Mouse (Mus musculus) NIH3T3 (cell line): ENCODE data around the gene Rdh11.
"Not testable (repeated sequence)": the region's sequence is repeated elsewhere in the genome, so short reads cannot be mapped to it uniquely, and the experiment has no call there.

Experiments used
- DNase-seq: peaks from one replicate; pipeline ENCODE4 v3.0.0-alpha.2; 2012; ENCODE audit warnings: low read depth

Gene Rdh11

DNA sequence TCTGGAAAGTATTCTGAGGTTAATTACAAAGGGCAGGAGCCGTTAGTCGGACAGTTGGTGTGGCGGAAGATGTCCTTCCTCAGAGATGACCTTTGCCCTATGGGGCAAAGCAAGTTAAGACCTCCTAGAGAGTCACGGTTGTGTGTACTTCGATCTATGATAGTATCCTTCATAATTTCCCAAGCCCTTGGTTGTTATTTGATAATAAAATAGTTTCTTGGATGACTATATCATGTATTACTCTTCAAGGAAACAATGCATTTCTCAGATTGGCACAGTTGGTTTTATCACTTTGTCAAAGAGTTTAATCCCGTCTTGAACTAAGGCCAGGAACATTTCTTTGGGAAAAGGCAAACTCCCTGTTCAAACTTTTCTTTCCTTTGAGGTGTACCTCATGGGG lies at the start of gene Rdh11:
Gene Rdh11 (minus strand): TSS at position 101 of the 400 bp plus-strand sequence.
- no peak for DNase-seq

DNA sequence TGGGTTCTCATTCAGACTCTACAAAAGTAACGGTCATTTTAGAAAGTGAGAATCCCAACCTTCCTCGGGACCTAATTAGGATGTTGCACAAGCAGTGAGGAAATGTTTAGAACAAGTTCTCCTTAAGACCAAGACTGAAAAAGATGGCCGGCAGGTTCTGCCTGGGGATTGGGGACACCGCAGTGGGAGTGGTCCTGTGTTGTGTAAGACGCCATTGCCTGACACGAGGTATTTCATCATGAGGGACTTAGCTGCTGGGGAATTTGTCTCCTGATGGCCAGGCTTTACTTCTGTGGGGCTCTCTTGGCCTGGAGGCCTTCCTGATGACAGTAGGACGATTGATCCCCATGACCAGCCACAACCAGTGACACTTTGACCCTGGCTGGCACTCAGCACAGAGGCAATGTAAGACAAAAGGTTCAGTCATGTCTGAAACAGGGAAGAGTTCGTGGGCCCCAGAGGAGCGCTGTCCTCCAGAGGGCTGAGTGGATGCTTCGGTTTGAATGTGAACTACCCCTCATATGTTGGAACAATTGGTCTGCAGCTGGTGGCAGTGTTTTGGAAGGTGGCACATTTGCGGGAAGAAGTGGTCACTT lies 43.5 kb upstream of the Rdh11 start:
- DNase-seq, result no peak

DNA sequence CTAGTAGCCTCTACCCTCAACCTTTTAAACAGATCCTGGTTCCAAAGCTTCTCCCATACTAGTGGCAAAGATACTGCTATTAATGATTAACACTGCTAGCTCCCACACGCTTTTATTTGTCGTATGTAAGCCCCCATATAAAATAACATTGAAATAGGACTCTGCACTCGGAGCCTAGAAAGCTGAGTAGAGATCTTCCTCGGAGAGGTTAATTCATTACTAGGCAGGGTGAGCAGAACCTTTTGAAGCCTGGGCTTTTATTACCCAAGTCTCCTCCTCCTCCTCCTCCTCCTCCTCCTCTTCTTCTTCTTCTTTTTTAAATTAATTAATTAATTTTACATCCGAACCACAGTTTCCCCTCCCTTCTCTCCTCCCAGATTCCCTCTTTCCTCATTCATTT lies 25.4 kb upstream of the Rdh11 start:
- DNase-seq, result no peak

DNA sequence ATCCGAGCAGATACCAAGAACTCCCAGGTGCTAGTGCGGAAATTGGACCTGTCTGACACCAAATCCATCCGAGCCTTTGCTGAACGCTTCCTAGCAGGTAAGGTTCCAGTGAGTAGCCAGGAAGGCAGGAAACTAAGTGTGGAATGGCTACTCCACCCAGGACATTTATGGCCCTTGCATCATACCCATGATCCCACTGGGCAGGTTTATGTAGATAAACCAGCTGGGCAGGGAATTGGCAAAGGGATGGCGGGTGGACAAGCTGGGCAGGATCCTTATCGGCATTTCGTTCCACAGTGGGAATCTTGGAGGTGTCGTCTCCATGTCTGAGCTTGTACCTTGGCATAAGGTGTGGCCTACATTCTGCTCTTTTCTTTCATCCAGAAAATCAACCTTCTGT lies 19.4 kb upstream of the Rdh11 start:
- DNase-seq, result no peak

DNA sequence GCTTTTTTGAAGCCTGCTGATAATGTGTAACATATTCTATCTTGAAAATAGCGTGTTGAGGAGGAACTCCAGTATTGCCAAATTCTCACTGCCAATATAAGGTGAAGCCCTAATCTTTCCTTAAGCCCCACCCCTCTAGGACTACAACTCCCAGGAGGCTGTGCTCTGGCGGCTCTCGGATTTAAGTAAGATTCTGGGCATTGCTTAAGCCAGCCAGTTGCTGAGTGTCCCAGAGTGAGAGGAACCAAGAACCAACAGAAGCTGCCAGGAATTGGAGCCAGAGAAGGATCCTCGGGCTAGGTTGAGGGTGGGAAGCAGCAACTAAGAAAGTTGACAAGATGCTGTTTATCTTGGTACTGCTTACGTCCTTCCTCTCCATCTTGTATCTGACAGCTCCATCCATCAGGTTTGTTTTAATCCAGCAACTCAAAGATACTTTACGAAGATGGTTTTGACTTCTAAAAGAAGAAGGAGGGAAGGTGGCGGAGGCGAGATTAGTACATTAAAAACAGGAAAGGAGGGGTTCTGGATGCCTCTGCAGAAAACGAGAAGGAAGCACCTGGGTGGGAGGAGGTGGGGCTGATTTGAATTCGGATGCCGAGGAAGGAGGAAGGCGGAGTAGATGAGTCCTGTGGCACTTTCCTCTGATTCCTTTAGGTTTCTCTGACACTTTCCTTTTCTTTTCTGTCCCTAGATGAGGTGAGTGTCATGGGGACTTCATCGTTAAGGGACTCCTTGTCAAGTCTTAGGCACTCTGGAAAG lies 16.8 kb upstream of the Rdh11 start, which contains the start of gene Rdh12:
Gene Rdh12 (plus strand): TSS at position 212 of the 762 bp plus-strand sequence.
- peak; percentile 72 for DNase-seq

DNA sequence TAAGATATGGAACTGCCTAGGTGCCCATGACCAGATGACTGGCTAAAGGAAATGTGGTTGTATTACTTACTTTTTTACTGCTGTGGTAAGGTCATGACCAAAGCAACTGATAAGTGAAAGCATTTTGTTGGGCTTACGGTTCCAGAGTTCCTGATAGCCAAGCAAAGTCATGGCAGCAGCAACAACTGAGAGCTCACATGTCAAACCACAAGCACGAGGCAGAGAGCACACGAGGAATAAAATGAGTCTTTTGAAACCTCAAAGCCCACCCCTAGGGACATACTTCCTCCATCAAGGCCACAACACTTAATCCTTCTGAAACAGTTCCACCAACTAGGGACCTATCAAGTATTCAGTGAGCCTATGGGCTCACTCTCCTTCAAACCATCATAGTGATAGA lies 9.8 kb upstream of the Rdh11 start:
- DNase-seq, result no peak

DNA sequence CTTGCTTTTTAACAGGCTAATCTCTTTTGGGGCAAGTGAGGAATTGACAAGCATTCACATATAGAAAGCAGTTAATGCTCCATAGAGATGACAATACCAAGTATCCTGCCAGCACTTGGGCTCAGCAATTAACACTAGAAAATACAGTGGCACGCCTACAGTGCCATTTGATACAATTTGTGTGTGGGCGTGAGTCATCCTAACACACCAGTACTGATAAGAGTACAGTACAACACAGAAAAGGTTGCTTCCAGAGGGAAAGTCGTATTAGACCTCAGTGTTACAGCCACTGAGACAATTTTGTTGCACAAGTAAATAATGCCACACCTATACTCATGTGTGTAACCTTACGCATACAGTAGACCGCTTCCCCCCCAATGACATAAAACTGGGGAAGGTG lies 5.0 kb upstream of the Rdh11 start:
- no peak for DNase-seq

DNA sequence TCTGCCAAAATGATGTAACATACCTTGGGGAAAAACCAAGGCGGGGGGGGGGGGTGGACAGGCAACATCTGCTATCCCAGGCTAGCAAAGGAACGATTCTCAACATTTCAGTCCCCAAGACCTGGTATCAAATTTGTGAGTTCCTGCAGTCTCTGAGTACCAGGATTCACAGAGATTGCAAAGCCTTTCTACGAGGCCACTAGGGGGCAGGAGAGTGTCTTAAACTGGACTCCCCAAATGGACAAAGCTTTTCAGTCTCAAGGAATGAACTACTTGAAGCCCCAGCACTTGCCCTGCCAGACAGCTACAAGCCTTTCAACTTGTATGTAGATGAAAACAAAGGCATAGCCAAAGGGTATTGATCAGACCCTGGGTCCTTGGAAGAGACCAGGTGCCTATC lies 1.3 kb upstream of the Rdh11 start:
- DNase-seq, result peak; percentile 91

DNA sequence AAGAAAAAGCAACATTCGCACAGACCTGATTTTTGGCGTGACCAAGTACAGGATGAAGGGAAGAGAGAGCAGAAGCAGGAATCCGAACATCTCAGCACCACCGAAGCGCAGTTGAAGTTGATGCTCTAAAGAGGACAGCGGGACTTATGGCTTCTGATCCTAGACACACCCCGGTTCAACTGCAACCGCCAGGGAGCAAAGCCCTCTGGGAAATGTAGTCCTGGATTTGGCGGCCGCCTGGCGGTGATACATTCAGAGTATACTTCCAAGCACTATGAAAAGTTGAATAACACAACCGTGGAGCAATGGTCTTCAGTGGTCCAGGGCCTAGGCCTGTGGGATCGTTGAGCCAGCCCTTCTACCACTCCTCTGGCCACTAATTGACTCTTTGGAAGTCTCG lies 392 bp downstream of the Rdh11 start:
- peak; percentile 92 for DNase-seq

DNA sequence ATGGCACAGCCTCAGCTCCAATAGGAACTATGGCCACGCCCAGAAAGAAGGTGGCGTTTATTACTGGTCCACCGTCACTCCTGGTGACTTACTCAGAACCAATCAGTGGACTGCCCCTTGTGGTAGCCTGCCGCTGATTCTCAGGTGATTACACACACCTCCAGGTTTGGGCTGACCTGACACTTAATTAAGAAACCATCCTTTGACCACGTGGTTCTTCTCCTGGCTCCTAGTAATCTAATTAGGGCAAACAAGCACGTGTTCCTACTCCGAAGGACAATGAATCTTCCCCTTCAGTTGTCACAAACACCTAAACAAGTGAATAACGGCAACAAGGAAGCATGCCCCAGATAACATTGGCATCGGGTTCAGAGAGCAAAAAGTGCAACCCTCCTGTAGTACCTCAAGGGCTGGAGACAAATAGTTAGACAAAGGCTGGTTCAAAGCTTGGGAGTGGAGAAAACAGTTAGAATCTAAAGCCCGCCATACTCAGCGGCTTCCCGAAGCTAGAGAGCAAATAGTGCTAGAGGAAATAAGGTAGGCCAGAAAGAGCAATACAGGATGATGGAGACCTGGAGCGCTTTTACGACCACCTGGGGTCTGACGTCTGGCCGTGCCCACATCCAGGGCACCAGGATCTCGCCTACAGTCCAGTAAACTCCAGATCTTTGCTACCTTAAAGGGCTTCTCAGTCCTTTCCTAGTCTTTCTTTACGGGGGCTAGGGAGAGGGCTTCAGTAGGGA lies 991 bp downstream of the Rdh11 start:
- peak; percentile 83 for DNase-seq

DNA sequence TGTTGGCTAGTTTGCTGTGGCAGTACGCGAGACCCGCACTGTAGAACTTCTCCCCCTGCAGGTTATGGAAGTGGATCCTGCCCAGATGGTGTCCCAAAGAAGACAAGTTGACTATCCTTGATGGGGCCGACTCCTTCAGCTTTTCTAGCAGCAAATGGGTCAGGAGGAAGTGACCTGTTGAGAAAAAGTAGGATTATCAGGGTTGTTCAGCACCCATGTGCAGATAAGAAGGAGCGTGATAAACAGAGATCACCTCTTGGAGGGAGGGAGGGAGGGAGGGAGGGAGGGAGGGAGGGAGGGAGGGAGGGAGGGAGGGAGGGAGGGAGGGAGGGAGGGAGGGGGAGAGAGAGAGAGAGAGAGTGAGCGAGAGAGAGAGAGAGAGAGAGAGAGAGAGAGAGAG lies 6.9 kb downstream of the Rdh11 start:
- not testable (repeated sequence) for DNase-seq

DNA sequence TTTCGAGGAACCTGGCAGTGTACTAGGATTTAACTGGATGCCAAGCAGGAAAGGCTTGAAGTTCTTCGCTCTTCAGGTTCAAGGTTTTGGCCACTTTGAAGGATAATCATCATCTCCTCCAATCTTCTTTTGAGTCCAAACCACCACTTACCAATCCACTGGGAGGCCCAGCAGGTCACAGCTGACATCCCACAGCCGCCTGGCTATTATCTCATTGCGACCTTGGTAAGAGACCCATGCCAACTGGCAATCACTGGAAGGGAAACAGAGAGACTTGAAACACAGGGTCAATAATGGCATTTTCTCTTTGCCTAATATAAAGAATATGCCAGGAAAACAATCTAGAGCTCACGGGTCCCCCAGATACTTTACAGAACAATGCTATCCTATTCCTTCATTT lies 16.1 kb downstream of the Rdh11 start:
- no peak for DNase-seq

DNA sequence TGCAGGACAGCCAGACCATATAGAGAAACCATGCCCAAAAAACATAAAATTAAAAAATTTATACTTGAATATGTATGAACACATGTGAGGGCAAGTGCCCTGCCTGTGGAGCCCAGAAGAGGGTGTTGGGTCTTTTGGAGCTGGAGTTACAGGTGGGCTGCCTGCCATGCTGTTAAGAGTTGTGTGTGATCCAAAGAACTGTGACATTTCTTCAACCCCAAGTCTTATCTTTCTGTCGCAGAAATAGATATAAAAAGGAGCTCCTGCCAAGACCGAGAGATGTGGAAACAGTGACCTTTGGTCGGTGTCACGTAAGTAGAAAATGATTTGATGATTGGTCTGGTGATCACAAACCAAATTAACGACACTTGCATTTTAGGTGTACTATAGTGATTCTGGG lies 18.4 kb downstream of the Rdh11 start:
- no peak for DNase-seq

DNA sequence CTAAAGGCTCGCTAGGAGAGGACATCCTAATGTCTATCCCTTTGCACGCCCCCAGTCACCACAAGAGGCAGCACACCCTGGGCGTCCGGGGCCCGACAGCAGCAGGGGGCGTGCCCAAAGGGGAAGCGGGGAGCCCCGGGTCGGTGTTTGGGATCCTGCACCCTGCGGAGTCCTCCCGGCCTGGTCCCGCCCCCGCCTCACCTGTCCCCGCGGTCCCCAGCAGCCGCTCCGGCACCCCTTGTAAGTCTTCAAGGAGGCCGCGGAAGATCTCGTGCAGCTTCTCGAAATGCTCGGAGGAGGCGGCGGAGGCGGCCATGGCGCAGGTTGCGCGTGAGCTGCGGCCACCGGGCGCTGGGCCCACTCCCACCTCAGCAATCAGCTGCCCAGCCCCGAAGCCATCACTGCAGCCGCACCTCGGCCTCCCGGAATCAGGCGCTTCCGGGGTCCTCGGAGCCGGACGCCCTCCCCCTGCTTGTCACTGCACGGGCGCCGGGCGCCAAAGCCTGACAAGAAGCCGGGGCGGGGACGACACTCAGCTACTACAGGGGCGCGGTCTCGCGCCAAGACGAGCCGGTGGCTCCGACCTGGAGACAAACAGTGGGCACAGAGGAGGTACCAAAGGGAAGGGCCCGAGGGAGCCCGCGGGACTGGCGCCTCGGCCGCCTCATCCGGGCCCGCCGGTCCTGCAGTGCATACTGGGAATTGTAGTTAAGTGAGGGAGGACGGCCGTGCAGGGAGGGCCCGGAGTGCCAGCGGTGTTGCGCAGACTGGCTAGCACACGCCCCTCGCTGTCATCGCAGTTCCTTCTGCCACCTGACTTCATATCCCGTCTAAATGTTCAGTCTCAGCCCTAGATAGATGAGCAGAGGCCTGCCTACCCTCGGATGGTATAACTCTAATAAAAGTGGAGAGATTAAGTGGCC lies 19.8 kb downstream of the Rdh11 start, which contains the start of gene Vti1b:
Gene Vti1b (minus strand): TSS at position 649 of the 923 bp plus-strand sequence.
- peak; percentile 92 for DNase-seq

DNA sequence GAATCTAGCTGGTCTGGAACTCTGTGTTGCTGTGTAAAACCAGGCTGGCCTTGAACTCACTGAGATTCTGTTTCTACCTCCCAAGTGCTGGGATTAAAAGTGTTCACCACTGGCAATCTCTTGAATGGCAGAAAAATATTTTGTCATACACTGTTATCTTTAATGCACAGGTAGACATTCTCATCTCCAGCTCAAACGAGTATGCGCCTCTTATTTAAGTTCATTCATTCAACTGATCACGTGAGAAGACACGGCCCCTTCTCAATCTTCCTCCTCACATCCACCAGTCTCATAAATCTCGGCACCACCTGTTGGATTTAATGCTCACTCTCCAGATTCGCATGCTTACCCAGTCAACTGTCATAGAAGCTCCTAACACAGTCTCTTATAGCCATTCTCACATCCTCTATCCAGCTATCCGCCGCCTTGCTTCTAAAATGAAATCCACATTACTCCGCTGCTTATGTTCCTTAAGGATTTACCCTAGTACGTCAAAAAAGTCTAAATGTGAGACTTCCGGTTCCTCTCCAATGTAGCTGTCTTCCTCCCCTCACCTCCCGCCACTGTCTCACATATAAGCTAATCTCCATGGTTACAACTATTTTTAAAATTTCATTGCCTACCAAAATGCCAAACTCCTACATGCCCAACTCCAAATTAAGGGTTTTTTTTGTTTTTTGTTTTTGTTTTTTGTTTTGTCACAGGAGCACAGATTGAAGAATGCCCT lies 20.7 kb downstream of the Rdh11 start:
- DNase-seq, result no peak

DNA sequence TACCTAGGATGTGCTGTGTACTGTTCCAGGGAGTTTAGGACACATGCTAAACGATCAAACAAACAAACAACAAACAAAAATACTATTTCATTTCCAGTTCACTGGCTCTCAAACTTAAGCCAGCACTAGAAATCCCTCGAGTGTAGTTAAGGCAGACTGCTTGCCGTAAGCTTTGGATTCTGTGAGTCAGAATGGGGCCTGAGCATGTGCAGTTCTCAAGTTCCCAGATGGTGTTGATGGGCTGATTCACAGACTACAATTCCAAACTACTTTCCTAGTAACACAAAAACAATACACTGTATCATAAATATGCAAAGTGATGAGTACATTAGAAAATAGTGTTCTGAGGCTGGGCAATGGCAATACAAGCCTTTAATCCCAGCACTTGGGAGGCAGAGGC lies 21.7 kb downstream of the Rdh11 start:
- peak; percentile 82 for DNase-seq

DNA sequence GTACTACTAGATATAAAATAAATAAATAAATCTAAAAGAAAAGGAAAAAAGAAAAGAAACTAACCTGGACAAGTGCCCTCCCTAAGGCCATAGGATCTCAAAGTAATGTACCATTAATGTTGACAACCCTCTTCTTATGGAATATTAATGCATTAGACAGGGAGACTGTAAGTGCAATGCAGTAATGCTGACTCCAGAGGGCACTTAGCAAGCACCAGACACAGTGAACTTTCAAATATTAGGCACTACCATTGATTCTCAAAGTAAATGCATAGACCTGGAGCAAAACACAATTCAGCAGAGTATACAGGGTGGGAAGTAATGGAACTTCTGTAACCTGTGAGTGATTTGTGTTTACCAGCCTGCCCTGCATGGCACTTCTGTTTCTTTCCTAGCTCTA lies 22.9 kb downstream of the Rdh11 start:
- DNase-seq, result peak; percentile 16

DNA sequence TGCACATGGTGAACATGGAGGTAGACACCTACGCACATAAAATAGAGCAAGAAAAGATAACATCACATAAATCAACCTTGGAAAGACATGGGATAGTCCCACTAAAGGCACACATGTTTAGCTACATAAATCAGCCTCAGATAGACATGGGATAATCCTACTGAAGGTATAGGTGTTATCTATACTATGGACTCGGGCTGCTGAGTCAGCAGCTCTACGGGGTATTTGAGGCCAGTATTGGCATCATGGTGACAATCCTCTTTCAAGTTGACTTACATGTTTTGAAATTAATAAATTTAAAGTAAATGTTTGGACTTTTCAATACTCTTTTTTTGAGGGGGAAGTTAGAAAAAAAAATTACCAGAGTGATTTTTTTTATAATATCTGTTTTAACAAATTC lies 29.2 kb downstream of the Rdh11 start:
- no peak for DNase-seq

DNA sequence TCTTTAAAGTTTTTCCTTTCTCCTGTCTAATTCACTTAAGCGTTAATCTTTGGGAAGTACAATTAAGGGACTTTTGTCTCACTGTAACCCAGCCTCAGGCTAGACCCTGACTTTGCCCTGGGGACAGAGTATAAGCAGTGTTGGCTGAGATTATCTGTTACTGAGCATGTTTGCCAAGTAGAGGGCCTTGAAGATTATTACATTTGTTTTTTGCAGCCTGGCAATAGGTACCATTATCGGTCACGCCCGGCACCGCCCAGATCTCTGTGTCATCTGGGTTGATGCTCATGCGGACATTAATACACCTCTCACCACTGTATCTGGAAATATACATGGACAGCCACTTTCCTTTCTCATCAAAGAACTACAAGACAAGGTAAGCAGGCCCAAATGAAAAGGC lies 42.4 kb downstream of the Rdh11 start:
- no peak for DNase-seq

DNA sequence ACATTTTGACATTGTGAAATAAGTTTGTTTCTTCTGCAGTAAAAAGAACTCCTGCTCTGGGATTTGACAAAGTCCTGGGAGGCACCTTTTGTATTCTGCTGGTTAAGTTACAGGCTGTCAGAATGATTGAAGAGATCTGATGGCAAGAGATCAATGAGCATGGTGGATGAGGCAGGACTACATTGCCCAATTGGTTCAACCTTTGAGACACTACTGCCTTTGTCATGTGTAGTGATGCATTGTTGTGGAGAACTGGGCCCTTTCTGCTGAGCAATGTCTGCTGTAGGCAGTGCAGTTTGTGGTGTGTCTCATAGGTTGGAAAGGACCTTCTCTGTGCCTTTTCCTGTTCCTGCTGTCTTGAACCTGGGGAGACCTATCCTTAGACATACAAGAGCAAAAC lies 50.7 kb downstream of the Rdh11 start:
- no peak for DNase-seq

DNA sequence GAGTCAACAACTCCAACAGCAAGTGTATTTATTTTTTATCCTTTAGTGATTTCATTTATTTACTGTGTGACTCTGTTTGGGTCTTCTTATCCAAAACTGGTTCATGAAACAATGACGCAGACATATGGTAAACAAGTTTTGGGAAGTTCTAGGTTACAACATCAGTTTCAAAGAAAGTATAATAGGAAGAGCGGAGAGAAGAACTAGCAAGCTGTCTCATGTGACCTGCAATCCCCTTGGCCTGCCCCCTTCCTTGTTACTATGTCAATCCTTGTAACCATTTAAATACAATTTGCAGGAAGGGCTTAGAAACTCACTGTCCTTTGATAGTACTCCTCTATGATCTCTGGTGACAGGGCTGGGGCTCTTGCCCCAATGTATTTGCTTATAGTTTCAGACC lies 51.3 kb downstream of the Rdh11 start:
- no peak for DNase-seq
